Mouse (Mus musculus) lung, embryonic 14.5 days (tissue): Measurements from ENCODE around the gene Slc31a1. TPM values are rescaled to one million over a fixed set of nuclear protein-coding genes. Genes with fewer than 3 reads are reported as not detected.

Experiments used
- ATAC-seq: fragments of 200-750 bp; cut with Nextera tagmentation; 2 replicates; pipeline ENCODE4 v1.8.0; 2017; ENCODE audit warnings: mild to moderate bottlenecking, moderate TSS enrichment, moderate library complexity; ENCODE audit not compliant: insufficient read depth
- DNase-seq: peaks from one replicate; pipeline ENCODE4 v3.0.0-alpha.2; 2015
- H3K27ac ChIP-seq: fragments of 300-500 bp; sonication (generic); 2 replicates; pipeline ENCODE4 v1.5.1; 2014; ENCODE audit warnings: low read depth, mild to moderate bottlenecking, moderate library complexity
- H3K27me3 ChIP-seq: fragments of 300-500 bp; sonication (generic); 2 replicates; pipeline ENCODE4 v1.6.1; 2014; ENCODE audit warnings: low read length, control low read depth; ENCODE audit not compliant: insufficient read depth
- H3K36me3 ChIP-seq: fragments of 300-500 bp; sonication (generic); 2 replicates; pipeline ENCODE4 v1.6.1; 2014; ENCODE audit warnings: control low read depth; ENCODE audit not compliant: insufficient read depth
- H3K4me1 ChIP-seq: fragments of 300-500 bp; sonication (generic); 2 replicates; pipeline ENCODE4 v1.6.1; 2014; ENCODE audit warnings: antibody characterized with exemption, control low read depth; ENCODE audit not compliant: insufficient read depth
- H3K4me2 ChIP-seq: fragments of 300-500 bp; sonication (generic); 2 replicates; pipeline ENCODE4 v1.6.1; 2014; ENCODE audit warnings: mild to moderate bottlenecking
- H3K4me3 ChIP-seq: fragments of 300-500 bp; sonication (generic); 2 replicates; pipeline ENCODE4 v1.5.1; 2014; ENCODE audit warnings: low read depth, low read length
- H3K9ac ChIP-seq: fragments of 300-500 bp; sonication (generic); 2 replicates; pipeline ENCODE4 v1.6.1; 2014
- H3K9me3 ChIP-seq: fragments of 300-500 bp; sonication (generic); 2 replicates; pipeline ENCODE4 v1.6.1; 2016; ENCODE audit warnings: low read depth, low read length, control low read depth
- CTCF ChIP-seq: IDR thresholded peaks from 2 replicates; pipeline ENCODE4 v1.5.1; 2016; ENCODE audit warnings: antibody characterized with exemption, low read depth
- WGBS: fragments of 180-500 bp; shearing (Covaris S2); extraction: QIAGEN DNeasy Blood & Tissue Kit; methylation state at CpG from one replicate; pipeline ENCODE4 v1.1.7; 2014; 5-methylcytosine and 5-hydroxymethylcytosine counted together
- polyA plus RNA-seq: library from polyadenylated mRNA; unstranded; fragments of >200 nt; fragmentation: Nextera tagmentation; extraction: Ambion mirVana; gene quantifications from 2 replicates; pipeline ENCODE4 v1.2.1, GENCODE M21; 2014

Gene Slc31a1
- polyA plus RNA-seq, 1 experiment from 2014 or later: 44.4 TPM

- Histone ChIP-seq H3K27ac (no peak within 1 kb of the TSS), H3K36me3 (no peaks in the 10 kb centered on the region), H3K4me2 (no peak within 1 kb of the TSS), H3K9ac (no peak within 1 kb of the TSS), H3K4me3 (no peak within 1 kb of the TSS), H3K9me3 (no peaks in the 10 kb centered on the region), H3K27me3 (no peaks in the 10 kb centered on the region), H3K4me1 (no peaks in the 10 kb centered on the region)
- 71% methylated on average over 6 of the region's 6 CpGs for WGBS
- TF ChIP-seq CTCF: no peak
- ATAC-seq: no peak
- DNase-seq: no peak
These were observed 74.6 kb downstream of the Slc31a1 start, which contains the start of gene Rnf183 for GRCm38 (mm10) chr4:62435081-62435480. TSS of gene Rnf183 (minus strand) at chr4:62435252.

- no peak overlapping the region for H3K4me3 ChIP-seq
- H3K36me3 ChIP-seq: no peaks in the 10 kb centered on the region
- H3K9me3 ChIP-seq: no peaks in the 10 kb centered on the region
- DNase-seq: no peak
- no peak overlapping the region for H3K9ac ChIP-seq
- H3K4me1 ChIP-seq: no peaks in the 10 kb centered on the region
- WGBS: 83% methylated on average over 3 of the region's 3 CpGs
- ATAC-seq: no peak
- TF ChIP-seq CTCF: no peak
- H3K27ac ChIP-seq: no peak overlapping the region
- no peak overlapping the region for H3K4me2 ChIP-seq
- no peaks in the 10 kb centered on the region for H3K27me3 ChIP-seq
These were observed 76.8 kb downstream of the Slc31a1 start for GRCm38 (mm10) chr4:62437256-62437778.

GRCm38 (mm10) chr4:62437871-62438270 lies 77.3 kb downstream of the Slc31a1 start:
- ATAC-seq (no peak), DNase-seq (no peak)
- no peaks in the 10 kb centered on the region for H3K4me1 ChIP-seq
- H3K4me2 ChIP-seq: no peak overlapping the region
- no peak for TF ChIP-seq CTCF
- H3K27ac ChIP-seq: no peak overlapping the region
- H3K9me3 ChIP-seq: no peaks in the 10 kb centered on the region
- no peak overlapping the region for H3K4me3 ChIP-seq
- H3K27me3 ChIP-seq: no peaks in the 10 kb centered on the region
- 64% methylated on average over 7 of the region's 7 CpGs for WGBS
- no peak overlapping the region for H3K9ac ChIP-seq
- no peaks in the 10 kb centered on the region for H3K36me3 ChIP-seq

DNA sequence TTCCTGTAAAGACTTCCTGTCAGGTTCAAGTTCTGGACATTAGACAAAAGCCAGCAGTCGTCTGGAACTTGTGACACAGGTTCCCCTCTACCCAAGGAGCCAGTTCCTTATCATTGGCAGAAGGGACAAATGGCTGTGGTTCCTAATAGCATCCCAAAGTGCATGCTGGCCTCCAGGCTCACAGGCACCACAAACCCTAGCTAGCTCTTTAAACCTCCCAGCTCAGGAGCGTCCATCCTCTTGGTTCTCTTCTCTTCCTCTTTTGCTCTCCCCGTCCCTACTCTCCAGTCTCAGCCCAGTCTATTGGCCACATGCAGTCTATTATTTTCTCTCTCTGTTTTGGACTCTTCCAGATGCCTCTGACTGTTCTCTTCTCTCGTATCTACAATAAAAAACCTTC lies 79.3 kb downstream of the Slc31a1 start:
- DNase-seq (no peak), ATAC-seq (no peak)
- Histone ChIP-seq H3K9ac (no peak overlapping the region), H3K36me3 (no peaks in the 10 kb centered on the region), H3K27ac (no peak overlapping the region), H3K4me2 (no peak overlapping the region), H3K9me3 (no peaks in the 10 kb centered on the region), H3K4me1 (no peaks in the 10 kb centered on the region), H3K4me3 (no peak overlapping the region), H3K27me3 (no peaks in the 10 kb centered on the region)
- WGBS: 62% methylated on average over 4 of the region's 4 CpGs
- no peak for TF ChIP-seq CTCF

- H3K9ac ChIP-seq: no peak overlapping the region
- 73% methylated on average over 4 of the region's 4 CpGs for WGBS
- DNase-seq: no peak
- H3K4me2 ChIP-seq: no peak overlapping the region
- no peak overlapping the region for H3K27ac ChIP-seq
- H3K4me1 ChIP-seq: no peaks in the 10 kb centered on the region
- H3K27me3 ChIP-seq: no peaks in the 10 kb centered on the region
- TF ChIP-seq CTCF: no peak
- no peak for ATAC-seq
- H3K9me3 ChIP-seq: no peaks in the 10 kb centered on the region
- no peak overlapping the region for H3K4me3 ChIP-seq
- no peaks in the 10 kb centered on the region for H3K36me3 ChIP-seq
These were observed 80.0 kb downstream of the Slc31a1 start for GRCm38 (mm10) chr4:62440544-62440943.

GRCm38 (mm10) chr4:62440986-62441385 lies 80.5 kb downstream of the Slc31a1 start:
- TF ChIP-seq CTCF: no peak
- 54% methylated on average over 4 of the region's 4 CpGs for WGBS
- Histone ChIP-seq H3K27me3 (no peaks in the 10 kb centered on the region), H3K4me3 (no peak overlapping the region), H3K27ac (no peak overlapping the region), H3K9me3 (no peaks in the 10 kb centered on the region), H3K9ac (no peak overlapping the region), H3K4me2 (no peak overlapping the region), H3K4me1 (no peaks in the 10 kb centered on the region), H3K36me3 (no peaks in the 10 kb centered on the region)
- no peak for DNase-seq
- no peak for ATAC-seq

Other genes starting within 250 kb of the Slc31a1 start
- gene Mup21, start 209.9 kb upstream of the Slc31a1 start, polyA plus RNA-seq: not detected in 2 replicates
- gene Zfp37, start 129.7 kb upstream of the Slc31a1 start, polyA plus RNA-seq: 12.7 and 13.3 TPM in 2 replicates
- 13.6 and 14.7 TPM in 2 replicates for gene Slc31a2, start 98.2 kb upstream of the Slc31a1 start, polyA plus RNA-seq
- gene Fkbp15, start 179 bp upstream of the Slc31a1 start, polyA plus RNA-seq: 24.6 and 26.6 TPM in 2 replicates
- gene Cdc26, start 47.9 kb downstream of the Slc31a1 start, polyA plus RNA-seq: 175 and 180 TPM in 2 replicates
- 29.3 and 32.9 TPM in 2 replicates for gene Prpf4, start 48.1 kb downstream of the Slc31a1 start, polyA plus RNA-seq
- not detected in 2 replicates for gene Rnf183, start 74.5 kb downstream of the Slc31a1 start, polyA plus RNA-seq
- gene Wdr31, start 110.2 kb downstream of the Slc31a1 start, polyA plus RNA-seq: 9.5 and 11.3 TPM in 2 replicates
- 30.5 and 31.0 TPM in 2 replicates for gene Bspry, start 119.3 kb downstream of the Slc31a1 start, polyA plus RNA-seq
- 16.6 and 17.7 TPM in 2 replicates for gene Hdhd3, start 142.7 kb downstream of the Slc31a1 start, polyA plus RNA-seq
- 103 and 110 TPM in 2 replicates for gene Alad, start 159.2 kb downstream of the Slc31a1 start, polyA plus RNA-seq
- 94.5 and 96.4 TPM in 2 replicates for gene Pole3, start 164.3 kb downstream of the Slc31a1 start, polyA plus RNA-seq
- gene 4933430I17Rik, start 164.6 kb downstream of the Slc31a1 start, polyA plus RNA-seq: 0.68 and 1.1 TPM in 2 replicates
- gene Rgs3, start 199.1 kb downstream of the Slc31a1 start, polyA plus RNA-seq: 37.0 and 39.0 TPM in 2 replicates